Mouse (Mus musculus) embryonic facial prominence, embryonic 11.5 days (tissue): ENCODE results near the gene Olfr786. TPM values are rescaled to one million over a fixed set of nuclear protein-coding genes. Genes with fewer than 3 reads are reported as not detected.

ENCODE experiments used
- ATAC-seq: fragments of 200-750 bp; cut with Nextera tagmentation; replicated peaks from 2 replicates; pipeline ENCODE4 v1.8.0; 2017; ENCODE audit warnings: low read depth; ENCODE audit not compliant: insufficient number of reproducible peaks, low FRiP score, low TSS enrichment
- DNase-seq: peaks from one replicate; pipeline ENCODE4 v3.0.0-alpha.2; 2015; ENCODE audit warnings: low spot score
- H3K27ac ChIP-seq: fragments of 300-500 bp; sonication (generic); replicated peaks from 2 replicates; pipeline ENCODE4 v1.5.1; 2014; ENCODE audit warnings: mild to moderate bottlenecking, low read depth, low read length, control low read depth
- H3K27me3 ChIP-seq: fragments of 300-500 bp; sonication (generic); 2 replicates; pipeline ENCODE4 v1.6.1; 2014; ENCODE audit warnings: mild to moderate bottlenecking, low read length, moderate library complexity, mixed read lengths; ENCODE audit not compliant: control insufficient read depth, insufficient read depth
- H3K36me3 ChIP-seq: fragments of 300-500 bp; sonication (generic); replicated peaks from 2 replicates; pipeline ENCODE4 v1.6.1; 2014; ENCODE audit warnings: low read depth, mild to moderate bottlenecking, low read length, moderate library complexity, mixed read lengths; ENCODE audit not compliant: control insufficient read depth, insufficient read depth
- H3K4me1 ChIP-seq: fragments of 300-500 bp; sonication (generic); 2 replicates; pipeline ENCODE4 v1.6.1; 2014; ENCODE audit warnings: low read length, mixed read lengths; ENCODE audit not compliant: control insufficient read depth, insufficient read depth
- H3K4me2 ChIP-seq: fragments of 300-500 bp; sonication (generic); 2 replicates; pipeline ENCODE4 v1.6.1; 2014; ENCODE audit warnings: low read depth, mild to moderate bottlenecking, control low read depth, low read length, moderate library complexity
- H3K4me3 ChIP-seq: fragments of 300-500 bp; sonication (generic); 2 replicates; pipeline ENCODE4 v1.5.1; 2014; ENCODE audit warnings: low read depth, low read length, control low read depth
- H3K9ac ChIP-seq: fragments of 300-500 bp; sonication (generic); replicated peaks from 2 replicates; pipeline ENCODE4 v1.6.1; 2014; ENCODE audit warnings: mild to moderate bottlenecking, control low read depth, low read length
- H3K9me3 ChIP-seq: fragments of 300-500 bp; sonication (generic); replicated peaks from 2 replicates; pipeline ENCODE4 v1.6.1; 2016; ENCODE audit warnings: mild to moderate bottlenecking, low read length, inconsistent platforms, mixed read lengths; ENCODE audit not compliant: control insufficient read depth
- WGBS: fragments of 180-500 bp; shearing (Covaris S2); extraction: QIAGEN DNeasy Blood & Tissue Kit; methylation state at CpG from one replicate; pipeline ENCODE4 v1.1.7; 2014; 5-methylcytosine and 5-hydroxymethylcytosine counted together
- polyA plus RNA-seq: library from polyadenylated mRNA; unstranded; fragments of >200 nt; fragmentation: Nextera tagmentation; extraction: Ambion mirVana; gene quantifications from 2 replicates; pipeline ENCODE4 v1.2.1, GENCODE M21; 2014

Gene Olfr786
- not detected in 2 replicates for polyA plus RNA-seq

GRCm38 (mm10) chr10:129427006-129427405, at the start of gene Olfr786:
TSS of gene Olfr786 (plus strand) at chr10:129427306.
- no peak for DNase-seq
- H3K27me3 ChIP-seq, result no peaks in the 10 kb centered on the region
- ATAC-seq, result no peak
- no peaks in the 10 kb centered on the region for H3K4me1 ChIP-seq
- H3K27ac ChIP-seq, result no peak within 1 kb of the TSS
- no peak within 1 kb of the TSS for H3K4me2 ChIP-seq
- H3K4me3 ChIP-seq, result no peak within 1 kb of the TSS
- H3K9ac ChIP-seq, result no peak within 1 kb of the TSS
- H3K36me3 ChIP-seq, result no peaks in the 10 kb centered on the region
- no peaks in the 10 kb centered on the region for H3K9me3 ChIP-seq

DNA sequence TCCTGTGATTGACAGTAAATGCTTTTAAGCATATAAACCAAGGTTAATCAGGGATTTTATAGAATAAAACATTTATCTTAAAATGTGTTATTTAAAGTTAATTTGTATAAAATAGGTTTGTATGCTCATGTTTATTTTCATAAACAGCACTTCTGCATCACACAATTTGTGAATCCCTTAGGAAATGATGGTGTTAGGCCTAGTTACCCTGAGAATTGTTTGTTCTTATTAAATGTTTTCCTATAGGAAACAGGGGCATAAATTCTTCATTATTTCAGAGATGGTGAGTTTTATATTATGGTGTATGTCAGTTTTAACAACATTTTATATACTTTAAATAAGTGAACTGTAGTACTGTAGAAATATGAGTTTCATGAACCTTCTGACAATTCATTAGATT, 43.3 kb upstream of the Olfr786 start, which contains the start of gene Olfr784:
TSS of gene Olfr784 (plus strand) at position 301 of the 400 bp plus-strand sequence.
- no peak within 1 kb of the TSS for H3K4me2 ChIP-seq
- no peak within 1 kb of the TSS for H3K9ac ChIP-seq
- H3K27ac ChIP-seq, result no peak within 1 kb of the TSS
- DNase-seq (no peak), ATAC-seq (no peak)
- no peaks in the 10 kb centered on the region for H3K4me1 ChIP-seq
- H3K9me3 ChIP-seq, result no peaks in the 10 kb centered on the region
- no peaks in the 10 kb centered on the region for H3K27me3 ChIP-seq
- H3K4me3 ChIP-seq, result no peak within 1 kb of the TSS
- H3K36me3 ChIP-seq, result no peaks in the 10 kb centered on the region

GRCm38 (mm10) chr10:129400892-129401291, 26.2 kb upstream of the Olfr786 start:
- no peaks in the 10 kb centered on the region for H3K36me3 ChIP-seq
- ATAC-seq (no peak), DNase-seq (no peak)
- 51% methylated on average over 5 of the region's 5 CpGs for WGBS
- H3K27me3 ChIP-seq, result no peaks in the 10 kb centered on the region
- no peak overlapping the region for H3K27ac ChIP-seq
- H3K4me3 ChIP-seq, result no peak overlapping the region
- no peaks in the 10 kb centered on the region for H3K4me1 ChIP-seq
- H3K9me3 ChIP-seq, result no peaks in the 10 kb centered on the region
- no peak overlapping the region for H3K9ac ChIP-seq
- no peak overlapping the region for H3K4me2 ChIP-seq

DNA sequence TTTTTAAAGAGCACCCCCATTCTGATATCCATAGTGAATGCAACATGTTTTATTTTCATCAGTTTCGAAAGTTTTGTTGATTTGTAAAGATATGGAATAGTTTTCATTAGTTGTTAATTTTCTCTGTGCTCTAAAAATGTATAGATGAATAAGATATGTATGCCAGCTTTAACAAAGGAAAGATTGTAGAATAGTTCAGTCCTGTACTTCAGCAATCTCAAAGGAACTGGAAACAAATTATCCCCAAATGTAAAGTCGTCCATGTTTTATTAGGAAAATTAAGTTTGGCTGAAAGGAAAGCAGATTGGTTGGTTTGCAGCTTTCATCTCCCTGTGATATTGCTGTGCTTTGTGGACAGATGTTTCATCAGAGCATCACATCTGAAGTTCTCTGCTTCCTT, 22.0 kb upstream of the Olfr786 start, which contains the start of gene Olfr785:
TSS of gene Olfr785 (plus strand) at position 301 of the 400 bp plus-strand sequence.
- DNase-seq, result no peak
- WGBS, result 73% methylated on average over 2 of the region's 2 CpGs
- no peak within 1 kb of the TSS for H3K9ac ChIP-seq

DNA sequence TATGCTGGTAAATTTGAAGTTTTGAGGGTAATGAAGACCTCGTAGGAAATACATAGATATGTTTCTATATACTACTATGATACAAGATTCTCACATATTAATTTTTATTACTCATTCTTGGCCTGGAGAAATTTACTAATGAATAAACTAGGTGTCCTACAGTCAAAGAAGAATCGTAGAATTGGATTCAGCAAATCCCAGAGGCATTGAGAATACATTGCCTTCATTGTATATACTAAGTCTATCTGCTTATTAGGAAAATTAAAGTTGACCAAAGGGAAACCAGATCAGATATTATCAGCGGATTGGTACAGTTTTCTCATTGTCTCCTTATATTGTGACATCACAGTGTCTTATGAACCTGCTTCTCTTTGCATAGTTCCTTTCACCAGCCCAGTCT, 34.5 kb downstream of the Olfr786 start, which contains the start of gene Olfr787:
TSS of gene Olfr787 (plus strand) at position 301 of the 400 bp plus-strand sequence.
- Histone ChIP-seq H3K9me3 (no peaks in the 10 kb centered on the region), H3K9ac (no peak within 1 kb of the TSS), H3K4me1 (no peaks in the 10 kb centered on the region), H3K4me2 (no peak within 1 kb of the TSS), H3K36me3 (no peaks in the 10 kb centered on the region), H3K27ac (no peak within 1 kb of the TSS), H3K4me3 (no peak within 1 kb of the TSS), H3K27me3 (no peaks in the 10 kb centered on the region)
- DNase-seq (no peak), ATAC-seq (no peak)
- WGBS, result 80% methylated on average over 3 of the region's 3 CpGs

More for the DNA sequence above, 22.0 kb upstream of the Olfr786 start, which contains the start of gene Olfr785:
- Histone ChIP-seq H3K9me3 (no peaks in the 10 kb centered on the region), H3K4me2 (no peak within 1 kb of the TSS), H3K27ac (no peak within 1 kb of the TSS), H3K4me1 (no peaks in the 10 kb centered on the region), H3K4me3 (no peak within 1 kb of the TSS), H3K27me3 (no peaks in the 10 kb centered on the region), H3K36me3 (no peaks in the 10 kb centered on the region)
- no peak for ATAC-seq

DNA sequence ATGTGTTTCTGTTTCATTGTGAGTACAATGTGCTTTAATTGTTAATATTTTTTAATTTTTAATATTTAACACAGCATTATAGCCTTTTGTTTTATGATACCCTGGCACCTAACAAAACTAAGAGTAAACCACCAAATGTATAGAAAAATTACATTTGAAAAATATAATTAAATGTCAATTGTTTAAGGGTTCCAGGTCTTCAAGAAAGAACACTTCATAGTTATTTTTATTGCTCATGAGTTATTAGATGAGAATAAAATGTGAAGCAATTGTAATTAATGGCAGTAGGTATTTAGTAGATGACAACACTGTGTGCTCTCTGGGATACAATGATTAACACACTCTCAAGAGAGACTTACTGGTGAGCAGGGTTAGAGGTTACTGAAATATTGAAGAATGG, 43.6 kb downstream of the Olfr786 start, which contains the start of gene Olfr788:
TSS of gene Olfr788 (plus strand) at position 301 of the 400 bp plus-strand sequence.
- Histone ChIP-seq H3K4me1 (no peaks in the 10 kb centered on the region), H3K4me2 (no peak within 1 kb of the TSS), H3K27me3 (no peaks in the 10 kb centered on the region), H3K27ac (no peak within 1 kb of the TSS), H3K36me3 (no peaks in the 10 kb centered on the region), H3K9me3 (no peaks in the 10 kb centered on the region), H3K9ac (no peak within 1 kb of the TSS), H3K4me3 (no peak within 1 kb of the TSS)
- no peak for DNase-seq
- no peak for ATAC-seq

GRCm38 (mm10) chr10:129473256-129473655, 46.1 kb downstream of the Olfr786 start:
- H3K27me3 ChIP-seq, result no peaks in the 10 kb centered on the region
- H3K4me3 ChIP-seq, result no peak overlapping the region
- H3K4me1 ChIP-seq, result no peaks in the 10 kb centered on the region
- ATAC-seq (no peak), DNase-seq (no peak)
- no peaks in the 10 kb centered on the region for H3K36me3 ChIP-seq
- WGBS, result 66% methylated on average over 2 of the region's 2 CpGs
- H3K9me3 ChIP-seq, result no peaks in the 10 kb centered on the region
- H3K4me2 ChIP-seq, result no peak overlapping the region
- no peak overlapping the region for H3K9ac ChIP-seq
- no peak overlapping the region for H3K27ac ChIP-seq

DNA sequence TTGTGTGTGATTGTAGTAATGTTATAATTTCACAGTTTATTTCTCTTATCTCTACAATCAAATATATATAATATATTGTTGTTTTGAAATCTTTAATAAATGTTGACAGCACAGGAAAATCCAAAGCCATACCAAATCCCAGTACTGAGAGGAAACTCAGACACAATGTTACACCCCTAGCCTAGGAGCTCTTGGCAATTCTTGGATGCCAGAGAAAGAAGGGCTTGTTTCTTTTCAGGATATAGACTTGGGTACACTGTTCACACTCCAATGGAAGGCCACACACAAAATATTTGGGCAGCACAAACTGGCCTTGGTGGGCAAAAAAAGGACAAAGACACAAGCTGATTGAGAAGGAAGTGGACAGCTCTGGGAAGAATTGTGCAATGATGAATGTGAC, 46.6 kb downstream of the Olfr786 start:
- H3K4me3 ChIP-seq, result no peak overlapping the region
- H3K27ac ChIP-seq, result no peak overlapping the region
- no peaks in the 10 kb centered on the region for H3K4me1 ChIP-seq
- H3K4me2 ChIP-seq, result no peak overlapping the region
- H3K9me3 ChIP-seq, result no peaks in the 10 kb centered on the region
- H3K9ac ChIP-seq, result no peak overlapping the region
- DNase-seq, result no peak
- no peaks in the 10 kb centered on the region for H3K36me3 ChIP-seq
- no peaks in the 10 kb centered on the region for H3K27me3 ChIP-seq
- no peak for ATAC-seq
